Mouse (Mus musculus): ENCODE results near the gene Clrn1.
A peak's percentile ranks its signal among the peaks of the same experiment; 100 is the strongest.
"Not testable (repeated sequence)": the region's sequence is repeated elsewhere in the genome, so short reads cannot be mapped to it uniquely, and the experiment has no call there.

Gene Clrn1

DNA sequence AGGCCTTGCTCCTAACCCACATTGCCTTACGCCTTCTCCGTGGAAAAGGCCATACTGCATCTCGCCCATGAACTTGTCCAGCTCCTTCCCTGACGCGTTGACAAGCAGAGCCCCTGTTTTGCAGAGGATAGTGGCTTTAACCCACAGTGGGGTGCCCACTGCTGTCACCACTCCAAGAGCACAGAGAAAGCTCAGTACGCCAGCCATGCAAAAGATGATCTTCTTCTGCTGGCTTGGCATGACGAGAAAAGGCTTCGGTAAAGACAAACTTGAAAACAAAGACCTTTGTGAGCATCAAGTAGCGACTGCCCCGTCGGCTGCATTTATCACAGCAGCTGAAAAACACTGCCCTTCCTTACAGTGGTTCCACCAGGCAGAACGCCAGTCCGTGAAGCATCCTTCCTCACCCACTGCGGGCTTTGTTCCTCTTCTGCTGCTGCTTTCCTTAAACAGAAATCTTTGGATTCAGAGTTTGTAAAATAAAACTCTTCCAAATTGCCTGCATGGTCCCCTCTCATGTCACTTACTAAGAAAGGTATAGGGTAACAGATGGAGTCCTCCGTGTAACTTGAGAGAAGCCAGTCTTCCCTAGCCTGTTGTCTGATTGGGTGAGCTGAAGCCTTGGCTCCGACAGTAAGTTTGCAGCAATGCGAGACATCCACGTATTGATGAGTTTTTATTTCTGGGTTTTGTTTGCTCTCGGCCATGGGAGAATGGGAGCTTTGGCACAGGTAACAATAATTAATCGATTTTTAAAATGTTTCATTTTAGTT, at the start of gene Clrn1:
Clrn1 (minus strand) TSS at position 540 of the 773 bp plus-strand sequence.
- no peak for DNase-seq

DNA sequence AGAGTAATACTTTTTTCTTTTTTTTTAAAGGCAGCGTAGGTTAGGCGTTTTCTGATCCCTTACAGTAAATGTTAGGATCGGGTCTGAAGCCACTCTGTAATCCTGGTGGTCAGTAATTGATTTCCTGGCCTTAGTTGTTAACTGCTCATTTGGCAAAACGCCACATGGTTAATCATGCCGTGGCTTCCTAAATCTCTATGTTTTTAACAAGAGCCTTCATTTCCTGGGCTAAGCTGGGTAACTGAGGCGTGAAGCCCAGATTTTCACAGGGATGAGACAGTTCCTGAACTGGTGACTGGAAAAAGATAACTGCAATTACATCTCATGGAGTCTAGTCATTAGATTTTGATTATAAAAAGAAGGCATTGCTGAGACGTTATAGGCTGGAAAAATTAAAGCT, 38.9 kb upstream of the Clrn1 start:
- DNase-seq, result no peak

DNA sequence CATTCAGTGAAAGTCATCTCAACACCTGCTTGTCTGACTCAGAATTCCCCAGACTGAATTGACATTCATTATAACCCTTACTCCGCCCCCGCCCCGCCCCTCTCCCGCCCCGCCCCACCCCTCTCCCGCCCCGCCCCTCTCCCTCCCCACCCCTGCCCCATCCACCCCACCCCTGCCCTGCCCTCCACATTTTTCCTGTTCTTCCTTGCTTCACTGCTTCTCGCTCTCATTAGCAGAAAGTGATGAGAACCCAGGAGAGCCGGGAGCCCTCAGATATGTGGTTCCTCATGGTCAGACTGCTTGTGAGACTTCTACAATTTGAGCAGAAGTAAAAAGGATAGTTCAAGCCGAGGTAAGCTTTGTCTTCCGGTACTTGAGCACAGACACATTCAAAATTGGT, 38.0 kb upstream of the Clrn1 start:
- no peak for DNase-seq

DNA sequence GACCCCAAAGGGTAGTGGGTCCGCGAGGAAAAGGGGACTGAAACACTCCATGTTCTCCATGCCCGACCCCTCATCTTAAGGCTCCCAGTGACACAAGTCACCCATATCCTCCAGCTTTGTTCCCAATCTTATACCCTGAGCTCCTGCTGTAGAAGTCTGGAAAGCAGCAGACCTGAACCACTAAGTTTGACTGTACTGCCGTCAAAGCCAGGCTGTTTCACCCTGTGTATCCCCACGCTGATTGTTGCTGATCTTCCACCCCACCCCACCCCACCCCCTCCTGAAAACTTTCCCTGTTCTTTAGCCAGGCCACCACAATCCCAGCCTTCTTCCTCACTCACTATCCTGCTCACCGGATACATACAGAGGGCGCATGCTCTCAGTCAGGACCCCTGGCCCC, 37.5 kb upstream of the Clrn1 start:
- DNase-seq, result no peak

DNA sequence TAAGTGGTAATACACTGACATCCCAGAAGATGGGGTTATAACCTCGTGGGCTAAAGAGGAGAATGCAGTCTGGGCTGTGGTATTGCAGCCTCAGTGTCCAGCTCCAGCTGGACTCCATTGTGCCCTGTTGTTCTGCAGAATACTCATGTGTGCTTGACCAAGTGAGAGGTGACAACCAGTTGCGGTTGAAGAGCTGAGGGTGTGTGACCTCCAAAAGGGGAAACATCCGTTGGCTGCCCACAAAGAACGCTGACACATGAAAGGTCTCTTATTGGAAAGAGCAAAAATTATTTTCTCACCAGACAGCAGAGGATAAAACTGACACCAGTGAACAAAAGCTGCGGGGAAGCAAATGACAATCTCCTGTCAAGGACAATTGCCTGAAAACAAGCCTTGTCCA, 36.2 kb upstream of the Clrn1 start:
- DNase-seq, result no peak

DNA sequence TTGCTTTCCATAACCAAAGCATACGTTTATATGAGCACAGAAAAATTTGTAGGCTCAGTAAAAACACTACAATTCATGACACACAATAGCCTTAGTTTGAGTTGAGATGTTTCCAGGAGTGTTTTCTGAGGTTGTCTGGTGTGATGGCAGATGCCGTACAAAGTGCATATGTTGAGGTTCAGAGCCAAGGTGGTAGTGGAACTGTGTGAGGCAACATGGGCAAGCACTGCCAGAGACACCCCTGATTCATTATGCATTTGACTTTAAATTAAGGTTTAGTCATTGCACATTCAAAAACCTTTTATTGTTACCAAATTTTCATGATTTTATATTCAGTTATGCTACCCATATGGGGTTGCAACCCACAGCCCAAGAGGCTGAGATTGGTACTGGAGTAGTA, 19.5 kb upstream of the Clrn1 start:
- no peak for DNase-seq

DNA sequence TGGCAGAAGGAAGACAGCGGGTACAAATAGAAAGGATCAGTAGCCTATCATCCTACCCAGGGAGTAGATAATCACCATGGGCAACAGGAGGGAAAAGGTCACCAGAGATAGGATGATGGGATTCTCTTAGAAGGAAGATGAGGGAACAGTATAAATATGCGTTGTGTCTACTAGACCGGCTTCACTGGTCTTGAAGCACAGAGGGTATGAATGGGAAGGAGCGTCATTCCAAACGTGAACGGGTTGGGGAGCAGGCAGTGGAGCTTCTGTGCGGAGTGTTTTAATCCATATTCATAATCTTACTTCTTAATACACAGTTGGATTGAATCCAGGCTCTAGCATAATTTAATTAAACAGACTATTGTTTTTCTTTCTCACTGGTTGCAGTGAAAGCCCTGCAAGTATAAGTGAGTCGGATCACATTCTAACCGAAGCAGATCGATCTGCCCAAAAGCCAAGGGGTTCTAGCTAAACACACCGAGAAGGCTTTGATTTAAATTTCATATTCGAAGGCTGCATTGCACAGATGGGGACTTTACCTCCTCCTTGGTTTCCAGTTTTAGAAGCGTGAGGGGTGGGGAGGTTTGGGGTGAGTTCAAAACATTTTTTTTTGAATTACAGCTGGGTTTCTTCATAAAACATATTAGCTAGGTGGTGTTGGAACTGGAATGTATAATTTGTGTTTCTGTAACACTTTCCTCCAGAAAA, 17.1 kb upstream of the Clrn1 start:
- DNase-seq, result no peak

DNA sequence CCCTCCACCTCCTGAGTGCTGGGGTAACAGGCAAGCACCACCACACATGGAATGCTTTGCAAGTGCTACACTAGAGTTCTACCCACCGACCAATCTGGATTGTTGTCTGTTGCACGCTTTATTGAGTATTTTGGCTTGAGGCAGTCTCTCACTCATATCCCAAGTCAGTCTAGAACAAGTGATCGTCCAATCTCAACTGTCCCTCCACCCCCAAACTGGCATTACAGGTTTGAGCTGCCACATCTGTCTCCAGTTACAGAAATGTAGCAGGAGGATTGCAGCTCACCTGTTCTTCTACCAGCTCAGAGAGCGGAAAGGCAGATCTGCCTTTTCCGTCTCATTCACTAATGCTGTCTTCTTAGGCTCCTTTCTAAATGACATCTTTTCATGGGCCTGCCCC, 10.0 kb upstream of the Clrn1 start:
- DNase-seq, result no peak

DNA sequence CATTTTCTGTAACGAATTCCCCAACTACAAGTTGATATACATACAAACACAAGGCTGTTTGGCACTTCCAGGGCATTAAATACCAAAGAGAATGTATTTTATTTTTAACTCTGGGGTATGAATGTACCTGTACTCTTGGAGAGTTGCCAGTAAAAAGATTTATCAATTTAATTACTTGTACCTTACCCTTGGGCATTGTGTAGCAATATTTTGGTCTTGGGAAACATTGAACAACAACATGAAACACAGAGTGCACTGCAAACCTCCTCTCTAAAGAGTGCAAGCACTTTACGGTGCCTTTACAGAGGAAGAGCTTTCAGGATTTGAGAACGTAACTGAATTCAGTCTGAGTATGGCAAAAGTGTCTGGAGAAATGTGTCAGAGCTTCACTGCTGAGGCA, 9.4 kb upstream of the Clrn1 start:
- no peak for DNase-seq

DNA sequence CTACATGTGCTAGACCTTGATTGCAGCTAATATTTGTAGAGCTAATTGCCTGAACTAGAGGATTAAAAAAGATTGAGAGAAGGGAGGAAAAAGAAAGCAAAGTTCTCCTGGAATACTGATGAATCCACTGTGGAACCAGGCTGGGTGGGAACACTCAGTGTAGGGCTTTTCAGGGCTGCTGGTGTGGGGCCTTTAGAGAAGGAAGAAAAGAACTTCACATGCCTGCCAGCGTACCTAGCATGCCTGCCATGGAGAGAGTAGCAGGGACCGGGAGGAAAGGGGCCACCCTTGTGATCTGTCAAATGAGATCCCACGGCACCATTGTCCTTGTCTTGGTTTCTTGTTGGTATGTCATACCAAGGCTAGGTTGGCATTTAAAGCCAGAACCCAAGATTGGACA, 4.5 kb upstream of the Clrn1 start:
- DNase-seq, result no peak

DNA sequence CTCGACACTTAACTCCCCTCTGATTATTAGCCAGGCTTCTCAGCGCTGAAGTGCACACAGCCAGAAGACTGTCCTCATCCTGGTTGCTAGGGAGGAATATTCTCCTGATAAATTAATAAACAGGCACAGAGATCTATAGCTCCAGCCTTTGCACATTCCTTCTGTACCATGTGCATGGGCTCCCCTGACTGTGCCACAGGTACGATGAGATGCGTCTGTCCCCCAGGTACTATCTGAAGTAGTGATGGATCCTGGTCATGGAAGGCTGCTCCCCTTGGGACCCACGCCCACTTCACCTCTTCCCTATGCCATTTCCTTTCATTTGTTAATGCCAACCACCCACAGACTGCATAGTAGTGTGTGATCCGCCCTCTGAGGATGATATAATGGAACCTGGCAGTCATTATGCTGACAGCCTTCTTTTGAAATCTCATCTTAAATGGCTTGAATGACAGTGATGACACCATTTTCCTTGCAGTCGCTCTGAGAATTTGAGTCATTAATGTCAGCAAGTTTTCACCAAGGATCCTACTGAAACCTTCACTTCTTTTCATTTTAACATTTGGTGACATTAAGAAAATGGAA, 3.1 kb upstream of the Clrn1 start:
- DNase-seq, result no peak

DNA sequence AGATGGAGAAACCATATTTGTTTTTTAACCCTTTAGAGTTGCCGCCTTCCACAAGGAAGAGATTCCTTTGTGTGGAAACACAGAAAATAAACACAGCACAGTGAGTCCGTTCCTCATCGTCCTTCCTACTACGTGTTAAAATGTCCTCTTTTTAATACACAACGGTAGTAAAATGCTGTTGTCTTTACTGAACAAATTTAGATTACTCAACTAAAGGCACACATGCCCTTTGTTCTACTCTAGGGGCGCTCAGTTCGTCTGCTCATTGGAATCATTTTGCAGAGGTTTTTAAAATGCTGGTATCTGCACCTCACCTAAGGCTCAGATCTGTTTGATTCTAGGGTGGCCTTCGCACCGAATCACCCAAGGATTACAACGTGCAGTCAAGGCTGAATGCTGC, 2.6 kb upstream of the Clrn1 start:
- DNase-seq, result no peak

DNA sequence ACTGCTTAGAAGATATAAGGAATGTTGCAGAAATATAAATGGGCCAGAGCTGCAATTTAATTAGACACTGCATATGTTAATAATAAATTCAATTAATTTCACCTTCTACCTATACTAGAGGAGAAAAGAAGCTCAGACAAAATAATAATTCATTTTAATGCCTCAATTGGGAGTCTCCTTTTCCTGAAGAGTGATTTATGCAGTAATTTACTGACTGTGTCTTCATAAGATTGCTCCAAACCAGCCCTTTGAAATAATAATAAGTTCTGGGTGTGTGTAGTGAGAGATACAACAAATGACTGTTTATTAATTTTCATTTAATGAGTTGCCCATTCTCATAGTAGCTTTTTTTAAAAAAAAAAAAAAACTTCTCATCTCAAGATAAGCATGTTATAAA, 1.6 kb downstream of the Clrn1 start:
- DNase-seq, result no peak

DNA sequence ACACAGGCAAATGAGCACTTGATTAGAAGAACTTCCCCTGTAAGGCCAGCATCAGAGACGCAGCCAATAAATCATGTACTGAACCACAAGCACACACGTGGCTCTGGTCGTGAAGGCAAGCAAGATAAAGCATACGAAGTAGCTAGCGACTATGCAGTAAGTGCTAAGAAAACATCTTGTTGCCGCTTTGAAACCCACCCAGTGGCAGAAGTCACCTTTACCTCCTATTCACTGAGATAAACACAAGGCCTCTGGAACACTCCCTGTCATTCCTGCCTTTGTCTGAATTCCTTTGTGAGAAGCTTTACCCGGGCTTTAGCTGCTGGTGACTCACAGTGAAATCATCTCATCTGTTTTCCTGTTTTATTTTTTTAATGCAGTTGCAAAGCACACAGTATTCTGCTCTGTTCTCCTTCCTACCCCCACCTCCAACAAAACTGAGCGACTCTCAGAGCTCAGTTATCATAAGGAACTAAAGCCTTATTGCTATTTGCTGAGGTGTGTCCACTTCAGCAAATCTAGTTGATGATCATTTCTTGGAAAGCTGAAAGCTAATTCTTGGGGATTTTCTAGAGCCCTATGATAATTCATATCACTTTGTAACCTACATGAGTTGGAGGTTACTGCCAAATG, 2.1 kb downstream of the Clrn1 start:
- DNase-seq, result no peak

DNA sequence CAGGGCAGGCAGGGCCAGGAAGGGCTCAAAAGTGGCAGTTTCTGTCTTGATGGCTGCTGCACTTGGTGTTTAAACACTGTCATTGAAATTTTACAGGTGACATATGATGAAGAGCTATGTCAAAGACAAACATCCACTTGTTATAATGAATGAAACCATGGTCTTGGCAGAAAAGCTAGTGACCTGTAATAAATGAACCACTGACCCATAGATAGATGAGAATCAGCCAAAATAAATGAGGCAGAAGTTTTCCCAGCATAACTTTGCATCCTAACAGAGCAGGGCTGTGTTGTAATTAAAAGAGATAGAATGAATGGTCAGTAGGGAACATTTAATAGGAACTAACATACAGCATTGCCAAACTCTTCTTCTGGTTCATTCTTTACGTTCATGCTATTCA, 4.1 kb downstream of the Clrn1 start:
- no peak for DNase-seq

DNA sequence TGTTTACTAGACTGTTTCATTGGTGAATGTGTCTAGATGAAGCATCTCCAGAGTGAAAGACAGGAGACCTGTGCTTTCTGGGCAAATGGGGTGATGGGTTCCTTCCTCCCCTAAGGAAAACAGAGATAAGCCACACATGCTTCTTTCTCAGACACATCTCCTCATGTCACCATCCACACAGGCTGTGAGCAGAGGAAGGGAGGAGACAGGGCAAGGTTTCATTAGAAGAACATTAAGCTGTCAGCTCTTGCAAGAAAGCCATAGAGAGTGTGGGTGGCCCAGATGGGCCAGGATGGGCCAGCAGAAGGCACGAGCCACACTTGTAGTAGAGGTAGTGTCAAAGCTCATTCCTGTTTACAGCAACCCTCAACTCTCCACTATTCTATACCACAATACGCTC, 5.0 kb downstream of the Clrn1 start:
- no peak for DNase-seq

DNA sequence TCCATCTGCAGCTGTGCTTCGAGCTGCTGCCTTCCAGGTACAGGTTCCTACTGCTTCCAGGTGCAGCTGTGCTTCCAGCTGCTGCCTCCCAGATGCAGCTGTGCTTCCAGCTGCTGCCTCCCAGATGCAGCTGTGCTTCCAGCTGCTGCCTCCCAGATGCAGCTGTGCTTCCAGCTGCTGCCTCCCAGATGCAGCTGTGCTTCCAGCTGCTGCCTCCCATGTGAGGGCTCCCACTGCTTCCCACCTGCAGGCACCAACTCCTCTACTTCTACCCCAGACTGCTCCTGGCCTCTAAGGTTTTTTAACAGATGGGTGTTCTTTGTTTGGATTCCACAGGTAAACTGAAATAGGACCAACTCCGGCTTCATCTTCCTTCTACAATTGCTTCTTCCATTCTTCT, 13.3 kb downstream of the Clrn1 start:
- not testable (repeated sequence) for DNase-seq

DNA sequence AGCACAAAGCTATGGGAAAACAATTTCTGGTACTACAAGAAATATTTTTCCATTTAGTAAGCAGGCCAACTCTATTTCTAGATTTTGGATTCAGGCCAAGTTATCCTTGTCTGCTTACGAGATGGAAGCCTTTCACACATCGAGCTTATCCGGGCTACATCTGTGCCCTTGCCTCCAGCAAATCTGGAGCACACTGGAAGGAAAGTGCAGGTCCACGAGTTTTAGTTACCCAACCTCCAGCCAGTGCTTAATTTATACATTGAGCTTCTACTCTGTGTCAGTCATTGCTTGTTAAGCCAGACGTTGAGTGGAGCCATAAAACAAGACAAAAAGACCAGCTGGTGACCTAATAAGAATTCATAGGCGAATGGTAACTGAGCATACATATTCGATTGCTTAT, 19.4 kb downstream of the Clrn1 start:
- DNase-seq, result no peak

DNA sequence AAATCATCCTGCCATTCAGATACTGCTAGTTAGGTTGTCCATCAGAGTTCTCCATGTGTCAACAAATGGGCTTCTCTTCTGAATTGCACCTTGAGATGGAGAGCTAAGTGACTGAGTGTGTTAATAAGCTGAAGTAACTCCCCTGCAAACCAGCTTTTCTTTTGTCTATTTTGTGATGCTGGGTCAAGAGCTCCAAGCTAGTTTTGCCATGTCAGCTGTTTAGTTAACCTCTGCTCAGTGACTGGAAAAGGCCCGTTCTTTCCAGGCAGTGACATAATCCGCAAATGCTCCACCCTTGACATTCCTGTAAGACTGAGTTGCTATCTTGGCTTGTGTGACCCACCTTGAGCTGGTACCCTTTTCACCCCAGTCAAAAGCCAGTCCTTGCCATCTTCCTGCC, 22.2 kb downstream of the Clrn1 start:
- DNase-seq, result no peak

DNA sequence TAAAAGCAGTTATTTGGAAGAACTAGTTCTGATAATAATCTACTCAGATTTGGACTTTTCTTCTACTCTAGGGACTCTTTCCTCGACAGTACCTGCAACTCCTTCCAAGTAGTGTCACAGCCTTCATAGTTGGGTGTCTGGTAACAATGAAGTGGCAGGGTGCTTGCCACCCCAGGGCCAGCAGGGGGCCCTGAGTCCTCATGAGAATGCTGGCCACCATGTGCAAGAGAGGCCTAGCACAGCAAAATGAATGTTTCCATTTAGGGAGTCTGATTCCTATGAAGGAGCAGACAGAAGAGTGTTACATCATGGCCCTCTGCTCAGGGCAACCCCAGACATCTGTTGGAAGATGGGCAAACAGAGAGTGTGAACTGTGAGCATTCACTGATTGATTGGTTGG, 41.7 kb downstream of the Clrn1 start:
- peak; percentile 3 for DNase-seq

DNA sequence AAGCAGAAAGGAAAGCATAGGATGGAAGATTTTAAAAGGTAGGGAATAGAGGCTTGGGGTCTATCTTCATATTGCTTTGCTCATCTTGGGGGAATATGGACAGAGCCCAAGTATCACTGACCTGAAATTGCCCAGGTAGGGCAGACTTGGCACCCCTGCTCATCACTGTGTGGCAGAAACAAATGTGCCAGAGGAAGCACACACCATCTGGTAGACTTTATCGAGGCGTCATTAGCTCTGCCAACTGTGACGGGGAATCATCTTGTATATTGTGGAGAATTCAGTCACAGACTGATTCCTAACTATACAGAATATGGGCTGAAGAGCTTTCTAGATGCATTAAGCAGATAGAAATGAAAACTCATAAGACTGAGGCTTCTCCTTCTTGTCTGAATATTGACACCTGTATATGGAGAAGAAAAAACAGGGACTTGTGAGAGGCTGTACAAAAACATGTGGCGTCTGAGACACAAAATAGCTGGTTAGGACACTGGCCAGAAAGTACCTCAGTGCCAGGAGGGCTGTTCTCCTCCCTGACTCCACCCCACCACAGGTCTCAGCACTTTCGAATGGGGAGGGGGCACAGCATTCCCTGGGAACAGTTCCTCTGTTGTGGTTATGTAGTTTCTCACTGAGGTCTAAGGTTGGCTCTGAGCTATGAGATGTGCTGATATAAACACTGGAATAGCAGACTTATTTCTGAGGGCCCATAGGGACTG, 51.5 kb downstream of the Clrn1 start:
- DNase-seq, result no peak

DNA sequence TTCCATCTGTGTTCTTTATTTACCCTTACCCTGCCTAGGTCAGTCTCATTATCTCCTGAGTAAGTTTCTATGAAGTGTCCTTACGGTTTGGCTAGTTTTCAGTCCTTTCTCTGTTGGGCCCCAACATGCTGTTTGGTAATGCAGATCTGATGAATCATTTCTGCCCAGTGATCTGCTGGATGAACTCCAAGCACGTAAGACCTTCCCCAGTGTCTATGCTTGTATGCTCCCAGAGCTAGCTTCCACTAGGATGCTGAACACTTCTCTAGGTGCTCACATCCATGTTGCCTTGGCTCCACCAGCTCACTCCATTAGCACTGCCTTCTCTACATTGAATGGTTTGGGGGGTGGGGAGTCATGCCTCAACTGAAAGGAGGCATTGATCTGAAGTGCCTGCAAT, 52.3 kb downstream of the Clrn1 start:
- no peak for DNase-seq

DNA sequence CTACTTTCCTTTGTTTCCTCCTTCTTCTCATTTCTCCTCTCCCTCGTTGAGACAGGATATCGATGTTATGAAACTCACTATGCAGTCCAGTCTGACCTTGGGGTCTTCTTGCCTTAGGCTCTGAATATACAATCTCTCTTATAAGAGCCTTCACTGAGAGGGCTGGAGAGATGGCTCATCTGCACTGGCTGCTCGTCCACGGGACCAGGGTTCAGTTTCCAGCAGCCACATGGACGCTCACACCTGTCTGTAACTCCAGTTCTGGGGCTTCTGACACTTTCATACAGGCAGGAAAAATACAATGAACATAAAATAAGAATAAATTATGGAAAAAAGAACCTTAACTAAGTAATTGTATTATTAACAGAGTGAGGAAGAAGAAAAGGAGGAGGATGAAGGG, 53.6 kb downstream of the Clrn1 start:
- DNase-seq, result no peak

Data from right cerebral cortex, adult 18-20 months (tissue).